Mouse (Mus musculus): ENCODE data around the gene Zswim3.

DNA sequence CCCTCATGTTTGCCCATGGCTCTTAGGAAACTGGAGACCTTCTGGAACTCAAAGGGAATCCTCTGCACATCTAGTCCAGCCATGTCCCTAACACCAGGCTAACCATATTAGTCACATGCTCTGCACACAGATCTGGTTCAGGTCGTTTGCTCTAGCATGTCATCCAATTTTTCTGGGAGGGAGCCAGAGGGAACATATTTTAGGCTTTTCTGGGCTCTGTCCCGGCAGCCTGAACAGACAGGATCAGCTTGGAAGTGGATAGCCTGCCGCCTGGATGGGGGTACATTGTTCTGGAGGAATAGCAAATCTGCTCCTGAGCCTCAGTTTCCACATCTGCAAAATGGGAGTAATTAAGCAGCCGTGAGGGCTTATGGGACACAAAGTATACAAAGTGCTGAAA, 56.2 kb downstream of the Zswim3 start:
- no peak for TF ChIP-seq CTCF (IDR thresholded peaks at IDR 0.05; ENCODE audit: control insufficient read depth, insufficient read depth, insufficient replicate concordance, low read depth, low read length)
- no peak for TF ChIP-seq POLR2A (IDR thresholded peaks at IDR 0.05; ENCODE audit: control insufficient read depth, low read depth, low read length)
